Mouse (Mus musculus) urinary bladder, postnatal 36 days (tissue): ENCODE measurements around the gene Trim8.
A peak's percentile ranks its signal among the peaks of the same experiment; 100 is the strongest.

Source experiments
- DNase-seq, 2 experiments: peaks; one replicate each; pipeline ENCODE4 v3.0.0; 2022; ENCODE audit warnings: low spot score in 2 of 2, mixed read lengths in 1 of 2

Gene Trim8

GRCm38 (mm10) chr19:46523480-46524151 is 22.1 kb downstream of the Trim8 start:
- no peak for DNase-seq

GRCm38 (mm10) chr19:46524152-46524544 is 22.6 kb downstream of the Trim8 start:
- DNase-seq: no peak

GRCm38 (mm10) chr19:46524601-46525321 is 23.3 kb downstream of the Trim8 start:
- peak in 1 of 2 experiments; percentile 72 for DNase-seq

- DNase-seq: no peak
Observed at GRCm38 (mm10) chr19:46525691-46526631, 24.5 kb downstream of the Trim8 start.

GRCm38 (mm10) chr19:46527632-46528528 is 26.4 kb downstream of the Trim8 start:
- no peak for DNase-seq

GRCm38 (mm10) chr19:46528529-46529213 is 27.2 kb downstream of the Trim8 start:
- no peak for DNase-seq

GRCm38 (mm10) chr19:46529601-46530448 is 28.3 kb downstream of the Trim8 start:
- no peak for DNase-seq

GRCm38 (mm10) chr19:46530449-46530990 is 29.0 kb downstream of the Trim8 start:
- no peak for DNase-seq

GRCm38 (mm10) chr19:46531071-46532030 is 29.8 kb downstream of the Trim8 start:
- DNase-seq: no peak

- DNase-seq: no peak
Observed at GRCm38 (mm10) chr19:46532031-46532688, 30.7 kb downstream of the Trim8 start.

GRCm38 (mm10) chr19:46533066-46533465 is 31.6 kb downstream of the Trim8 start:
- no peak for DNase-seq

- DNase-seq: no peak
Observed at GRCm38 (mm10) chr19:46533525-46533924, 32.0 kb downstream of the Trim8 start.

- DNase-seq: no peak
Observed at GRCm38 (mm10) chr19:46534542-46535098, 33.1 kb downstream of the Trim8 start.

- DNase-seq: no peak
Observed at GRCm38 (mm10) chr19:46537357-46537756, 35.9 kb downstream of the Trim8 start.

- no peak for DNase-seq
Observed at GRCm38 (mm10) chr19:46538213-46538612, 36.7 kb downstream of the Trim8 start.

- DNase-seq: no peak
Observed at GRCm38 (mm10) chr19:46542750-46543149, 41.2 kb downstream of the Trim8 start.

GRCm38 (mm10) chr19:46547565-46547964 is 46.1 kb downstream of the Trim8 start:
- no peak for DNase-seq
